Mouse (Mus musculus) kidney, adult 2 months (tissue): Measurements from ENCODE around the gene Aida.

Experiments
- CTCF ChIP-seq: fragments of 200-500 bp; conservative IDR thresholded peaks from 2 replicates; pipeline ENCODE4 v1.5.1; 2011; ENCODE audit warnings: low read depth, mild to moderate bottlenecking, control low read depth, low read length, moderate library complexity, mixed read lengths; ENCODE audit not compliant: insufficient read depth, insufficient read length
- POLR2A ChIP-seq: fragments of 200-500 bp; IDR thresholded peaks from one replicate; pipeline ENCODE4 v1.6.1; 2011; ENCODE audit warnings: low read depth, low read length, control low read depth

DNA sequence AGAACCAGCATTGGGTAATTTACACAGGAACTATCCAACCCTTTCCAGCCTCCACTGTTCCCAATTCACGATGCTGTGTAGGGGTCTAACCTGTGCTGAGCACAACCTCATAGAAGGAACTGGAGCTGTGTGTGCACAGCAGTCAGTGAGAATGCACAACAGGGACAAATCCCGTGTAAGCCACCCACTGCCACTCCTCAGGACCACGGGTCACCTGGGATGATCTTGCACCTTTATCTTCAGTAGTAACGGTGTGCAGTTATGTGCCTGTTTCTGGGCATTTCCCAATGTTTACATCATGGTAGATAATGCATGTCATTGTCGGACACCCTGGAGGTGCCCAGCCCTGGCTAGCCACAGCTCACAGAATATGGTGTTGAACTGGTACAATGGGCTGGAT lies 20.6 kb upstream of the Aida start:
- TF ChIP-seq POLR2A (no peak), CTCF (no peak)
